Mouse (Mus musculus): ENCODE results near the gene Wdr91.

Gene Wdr91

GRCm38 (mm10) chr6:34862791-34863403 is 47.8 kb downstream of the Wdr91 start, which contains the start of gene Tmem140:
Gene Tmem140, plus strand, starts transcription at chr6:34863146.
- DNase-seq (ENCODE audit: low read depth, low spot score): no peak

GRCm38 (mm10) chr6:34862381-34862780 is 48.3 kb downstream of the Wdr91 start:
- DNase-seq (ENCODE audit: low read depth, low spot score): no peak

- no peak for DNase-seq (ENCODE audit: low read depth, low spot score)
Observed at GRCm38 (mm10) chr6:34861546-34862053, 49.1 kb downstream of the Wdr91 start.

GRCm38 (mm10) chr6:34832352-34832751 is 78.3 kb downstream of the Wdr91 start:
- DNase-seq (ENCODE audit: low read depth, low spot score): no peak
